Mouse (Mus musculus): ENCODE results near the gene Pak3.
"Not testable (repeated sequence)": the region's sequence is repeated elsewhere in the genome, so short reads cannot be mapped to it uniquely, and the experiment has no call there.

Pak3 gene

DNA sequence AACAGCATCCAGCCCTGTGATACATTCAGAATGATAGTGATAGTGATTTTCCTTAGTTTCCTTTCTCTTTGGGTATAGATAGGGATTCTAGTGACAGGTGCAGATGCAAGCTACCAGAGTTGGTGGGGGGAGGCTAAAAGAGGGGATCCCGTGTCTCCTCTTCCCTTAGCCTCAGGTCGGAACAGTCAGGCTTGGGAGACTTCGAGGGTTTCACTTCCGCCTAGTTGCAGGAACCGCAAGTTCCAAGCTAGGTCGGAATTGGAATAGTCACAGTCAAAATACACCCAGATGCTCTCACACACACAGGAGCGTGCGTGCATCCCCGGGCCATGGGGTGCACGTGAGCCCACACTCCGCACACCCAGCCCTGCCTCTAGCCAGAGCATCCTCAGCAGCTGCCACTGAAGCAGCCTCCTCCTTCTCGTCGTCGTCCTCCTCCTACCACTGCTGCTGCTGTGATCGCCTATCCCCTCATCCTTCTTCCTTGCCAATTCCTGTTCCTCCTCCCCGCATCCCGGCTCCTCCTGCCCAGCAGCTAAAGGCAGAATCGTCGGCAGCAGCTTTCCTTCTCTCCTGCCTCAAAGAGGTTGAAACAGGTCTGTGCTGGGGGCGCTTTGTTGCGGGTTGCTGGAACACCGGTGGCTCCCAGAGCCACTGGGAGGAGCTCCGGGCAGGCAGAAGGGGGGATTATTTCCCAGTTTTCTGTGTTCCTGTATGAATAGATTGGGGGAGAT, at the start of gene Pak3:
Gene Pak3 (plus strand): TSS at position 424 of the 734 bp plus-strand sequence.
- DNase-seq (ENCODE audit: low spot score in 2 of 2), result no peak

DNA sequence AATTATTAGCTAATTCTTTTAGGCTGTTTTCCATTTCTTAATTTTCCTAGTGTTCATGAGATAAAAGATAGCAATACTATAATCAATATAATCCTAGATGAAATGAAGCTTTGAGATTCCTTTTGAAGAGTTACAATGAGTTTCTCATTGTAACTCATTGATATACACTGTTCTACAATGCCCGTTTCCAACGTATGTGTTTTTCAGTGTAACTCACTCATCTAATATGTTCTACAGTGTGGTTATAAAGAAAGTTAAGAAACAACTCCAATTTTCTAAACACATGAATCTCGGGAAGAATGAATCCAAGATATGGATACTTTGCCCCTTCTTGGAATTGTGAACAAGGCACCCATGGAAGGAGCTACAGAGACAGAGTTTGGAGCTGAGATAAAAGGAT, 35.5 kb upstream of the Pak3 start:
- DNase-seq (ENCODE audit: low spot score in 2 of 2), result peak; percentile 100

DNA sequence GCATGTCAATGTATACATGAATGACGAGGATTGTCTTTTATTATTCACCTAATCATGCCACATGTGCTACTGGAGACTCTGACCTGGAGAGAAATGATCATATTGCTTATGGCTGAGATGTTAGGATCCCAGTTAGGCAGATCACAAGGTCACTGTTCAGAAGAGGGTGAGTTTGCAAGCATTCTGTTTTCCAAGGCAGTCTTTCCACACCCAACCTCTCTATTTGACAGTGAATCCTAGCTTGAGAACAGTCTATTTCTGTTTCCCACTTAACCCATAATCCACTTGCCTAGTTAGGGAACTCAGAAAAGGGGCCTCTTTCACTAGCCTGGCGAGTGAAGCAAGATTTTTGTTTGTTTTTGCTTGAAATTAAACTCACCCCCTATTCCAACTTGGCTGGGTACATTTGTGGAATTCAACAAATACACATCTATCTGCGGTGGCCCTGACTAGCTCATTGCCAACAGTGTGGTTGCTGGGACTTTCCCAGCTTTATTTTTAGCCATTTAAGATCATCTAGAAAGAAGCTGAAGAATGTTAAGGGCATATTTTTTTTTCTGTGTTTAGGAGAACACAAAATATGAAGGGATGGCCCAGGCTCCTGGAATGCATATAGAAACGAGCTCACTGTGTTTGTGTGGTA, 17.2 kb upstream of the Pak3 start:
- DNase-seq (ENCODE audit: low spot score in 2 of 2), result no peak

DNA sequence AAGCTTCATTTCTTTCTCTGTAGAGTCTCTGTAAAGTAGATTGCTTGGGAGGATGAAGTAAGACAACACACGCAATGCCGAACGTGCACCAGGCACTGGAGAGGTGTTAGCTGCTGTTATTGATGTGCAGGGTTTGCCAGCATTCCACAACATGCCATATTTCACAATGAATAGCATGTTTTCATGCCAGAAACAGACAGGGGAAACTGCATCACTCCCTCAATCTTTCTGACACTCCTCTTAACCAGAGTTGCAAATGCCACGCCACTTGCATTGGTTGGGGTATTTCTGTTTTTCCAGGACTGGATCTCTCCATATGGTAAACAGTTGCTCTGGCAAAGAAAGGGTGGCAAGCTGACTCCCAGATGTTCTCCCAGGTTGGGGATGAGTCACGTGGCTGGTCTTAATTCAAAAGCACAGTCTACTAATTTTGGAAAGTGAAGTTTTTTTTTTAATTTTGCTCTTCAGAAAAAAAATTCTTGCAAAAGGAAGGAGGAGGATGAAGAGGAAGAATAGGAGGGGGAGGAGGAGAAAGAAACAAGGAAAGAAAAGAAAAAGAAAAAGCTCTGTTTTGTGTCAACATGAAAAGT, 16.5 kb upstream of the Pak3 start:
- DNase-seq (ENCODE audit: low spot score in 2 of 2), result no peak

DNA sequence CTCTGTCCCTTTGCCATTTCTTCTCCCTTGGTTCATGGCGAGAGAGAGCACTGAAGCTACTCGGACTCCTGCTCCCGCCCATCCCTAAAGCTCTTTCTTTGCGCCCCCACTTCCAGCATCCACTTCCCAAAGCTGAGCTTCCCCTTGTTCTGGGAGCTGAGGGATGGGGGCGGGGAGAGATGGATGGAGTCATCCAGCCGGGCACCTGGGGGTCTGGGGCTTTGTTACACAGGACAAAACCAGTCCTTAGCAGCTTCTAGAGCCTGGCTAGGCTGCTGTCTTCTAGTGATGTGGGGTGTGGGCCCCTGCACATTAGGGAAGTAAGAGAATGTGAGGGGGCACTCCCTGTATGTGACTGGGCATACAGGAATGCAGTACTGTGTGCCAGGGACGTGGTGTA, 526 bp downstream of the Pak3 start:
- DNase-seq (ENCODE audit: low spot score in 2 of 2), result no peak

DNA sequence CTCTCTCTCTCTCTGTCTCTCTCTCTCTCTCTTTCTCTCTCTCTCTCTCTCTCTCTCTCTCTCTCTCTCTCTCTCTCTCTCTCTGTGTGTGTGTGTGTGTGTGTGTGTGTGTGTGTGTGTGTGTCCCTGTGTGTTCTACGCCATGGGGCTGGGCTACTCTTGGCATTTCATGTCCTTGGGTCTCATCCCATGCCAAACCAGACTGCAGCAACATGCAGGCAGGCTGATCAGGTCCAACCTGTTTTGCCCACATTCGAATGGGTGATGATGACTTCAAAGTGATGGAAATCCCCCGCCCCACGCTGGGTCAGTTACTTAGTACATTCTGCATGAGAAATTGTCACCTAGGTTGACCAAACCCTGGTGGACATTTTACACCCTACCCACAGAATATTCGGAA, 1.1 kb downstream of the Pak3 start:
- DNase-seq (ENCODE audit: low spot score in 2 of 2), result not testable (repeated sequence)

DNA sequence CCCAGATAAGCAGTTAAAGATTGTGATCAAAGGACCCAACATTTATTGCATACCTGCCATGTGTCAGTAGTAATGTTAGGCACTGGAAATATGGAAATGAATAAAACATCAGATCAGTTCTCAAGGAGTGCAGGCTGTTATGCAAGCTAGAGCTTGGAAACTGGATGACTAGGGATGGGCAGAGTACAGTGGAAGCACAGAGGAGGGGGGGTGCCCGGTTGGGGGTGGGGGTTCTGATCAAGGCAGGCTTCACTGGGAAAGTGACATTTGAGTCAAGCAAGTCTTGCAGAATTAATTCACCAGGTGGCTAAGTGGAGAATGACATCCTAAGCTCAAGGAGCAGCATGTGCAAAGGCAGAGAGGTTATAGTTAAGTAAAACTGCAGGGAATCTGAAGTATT, 1.8 kb downstream of the Pak3 start:
- DNase-seq (ENCODE audit: low spot score in 2 of 2), result no peak

DNA sequence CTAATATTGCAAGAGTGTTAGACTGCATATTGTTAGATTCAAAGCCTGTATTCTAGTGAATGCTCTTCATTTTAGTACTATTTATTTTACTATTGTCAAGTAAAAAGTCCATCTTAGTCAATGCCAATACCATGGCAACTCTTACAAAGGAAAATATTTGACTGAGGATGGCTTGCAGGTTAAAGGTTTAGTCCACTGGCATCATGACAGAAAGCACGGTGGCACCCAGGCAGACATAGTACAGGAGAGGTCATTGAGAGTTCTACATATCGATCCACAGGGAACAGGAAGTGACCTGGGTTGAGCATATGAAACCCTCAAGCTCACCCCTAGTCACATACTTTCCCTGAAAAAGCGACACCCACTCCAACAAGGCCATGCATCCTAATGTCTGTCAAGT, 13.9 kb downstream of the Pak3 start:
- DNase-seq (ENCODE audit: low spot score in 2 of 2), result no peak

DNA sequence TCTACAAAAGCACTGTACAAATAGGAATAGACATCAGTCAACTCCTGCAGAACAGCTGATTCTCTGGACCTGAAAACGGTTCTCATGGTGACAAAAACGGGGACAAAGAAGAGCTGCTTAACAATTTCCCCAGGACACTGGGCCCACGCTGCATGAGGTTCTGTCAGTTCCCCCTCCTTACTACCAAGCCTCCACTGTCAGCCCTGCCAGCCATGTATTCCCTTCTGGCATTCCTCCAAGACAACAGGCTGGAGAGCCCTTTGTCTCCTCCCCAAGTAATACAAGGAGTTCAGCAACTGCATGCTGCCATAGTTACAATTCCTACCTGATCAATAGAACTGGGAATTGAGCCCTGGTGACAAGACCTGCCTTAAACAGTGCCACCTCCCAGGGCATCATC, 15.2 kb downstream of the Pak3 start:
- DNase-seq (ENCODE audit: low spot score in 2 of 2), result no peak

DNA sequence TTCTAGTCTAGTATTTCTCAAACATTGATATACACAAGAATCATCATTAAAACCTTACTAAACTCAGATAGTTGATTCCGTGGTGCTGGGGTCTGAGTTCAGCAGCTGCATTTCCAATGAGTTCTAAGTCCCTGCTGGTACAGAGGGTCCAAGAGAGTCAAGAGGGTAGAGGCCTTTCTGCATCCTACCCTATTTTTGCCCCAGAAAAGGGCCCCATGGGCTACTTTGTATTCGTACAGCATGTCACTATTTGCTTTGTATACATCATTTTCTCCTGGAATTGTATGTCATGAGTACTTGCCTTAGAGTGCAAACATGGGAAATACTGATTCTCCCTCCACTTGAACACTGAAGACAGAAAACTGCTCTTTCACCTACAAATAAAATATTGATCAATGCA, 24.4 kb downstream of the Pak3 start:
- DNase-seq (ENCODE audit: low spot score in 2 of 2), result no peak

DNA sequence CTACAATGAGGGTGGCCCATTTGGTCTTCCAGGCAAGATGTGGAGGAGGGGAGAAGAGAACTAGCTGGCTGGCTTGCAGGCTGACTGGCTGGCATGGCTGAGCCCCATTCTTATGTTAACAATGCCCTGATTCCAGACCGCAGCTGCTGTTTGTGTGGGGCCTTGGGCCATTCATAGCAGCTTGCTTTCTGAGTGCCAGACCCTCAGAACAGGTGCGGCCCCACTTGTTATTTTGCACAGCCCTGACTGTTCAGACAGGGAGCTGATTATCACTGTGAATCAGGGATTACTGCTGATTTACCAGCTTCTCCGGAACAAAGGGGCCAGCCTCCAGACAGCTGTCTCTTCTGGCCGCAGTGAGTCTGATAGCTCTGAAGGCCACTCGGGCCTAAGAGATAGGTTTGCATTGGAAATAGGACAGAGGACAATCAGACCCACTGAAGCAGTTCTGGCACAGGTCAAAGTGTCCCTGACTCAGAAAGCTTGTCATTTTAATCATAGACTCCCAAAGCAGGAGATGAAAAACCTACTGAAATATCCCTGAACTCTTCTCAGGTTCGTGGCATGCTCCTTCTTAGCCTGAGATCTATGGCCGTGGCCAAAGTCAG, 24.9 kb downstream of the Pak3 start:
- DNase-seq (ENCODE audit: low spot score in 2 of 2), result no peak

DNA sequence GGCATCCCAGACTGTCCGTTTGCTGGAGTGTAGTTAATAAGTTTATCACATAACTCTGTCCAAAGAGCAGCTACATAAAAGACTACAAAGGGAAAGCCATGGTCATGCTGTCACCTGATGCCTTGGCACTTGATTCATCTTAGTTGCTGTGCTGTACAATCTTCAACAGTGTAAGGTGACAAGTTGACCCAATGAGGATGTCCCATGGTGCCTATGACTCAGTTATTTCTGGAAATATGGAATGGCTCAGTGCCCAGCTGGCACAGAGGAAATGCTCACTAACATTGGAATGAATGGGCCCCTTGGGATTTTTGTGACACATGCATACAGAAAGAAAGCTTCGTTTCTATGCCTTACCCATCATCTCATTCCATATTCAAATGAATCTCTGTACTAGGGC, 55.3 kb downstream of the Pak3 start:
- DNase-seq (ENCODE audit: low spot score in 2 of 2), result no peak

DNA sequence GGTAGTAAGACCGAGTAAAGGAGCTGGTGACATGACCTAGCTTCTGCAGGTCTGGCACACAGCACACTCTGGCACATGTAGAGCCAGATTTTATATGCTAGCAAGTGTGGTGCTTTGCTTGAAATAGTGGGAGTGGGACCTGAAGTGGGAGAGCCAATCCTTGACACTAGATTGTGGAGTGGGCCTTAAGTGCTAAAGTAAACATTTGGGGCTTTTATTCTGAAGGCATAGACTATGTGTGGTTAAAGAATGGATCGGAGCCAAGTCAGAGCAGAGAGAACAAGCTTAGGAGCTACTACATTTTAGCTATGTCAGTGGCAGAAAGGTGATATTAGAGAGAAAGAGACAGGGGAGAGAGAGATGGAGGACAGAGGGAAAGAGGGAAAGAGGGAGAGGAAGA, 61.5 kb downstream of the Pak3 start:
- DNase-seq (ENCODE audit: low spot score in 2 of 2), result no peak

DNA sequence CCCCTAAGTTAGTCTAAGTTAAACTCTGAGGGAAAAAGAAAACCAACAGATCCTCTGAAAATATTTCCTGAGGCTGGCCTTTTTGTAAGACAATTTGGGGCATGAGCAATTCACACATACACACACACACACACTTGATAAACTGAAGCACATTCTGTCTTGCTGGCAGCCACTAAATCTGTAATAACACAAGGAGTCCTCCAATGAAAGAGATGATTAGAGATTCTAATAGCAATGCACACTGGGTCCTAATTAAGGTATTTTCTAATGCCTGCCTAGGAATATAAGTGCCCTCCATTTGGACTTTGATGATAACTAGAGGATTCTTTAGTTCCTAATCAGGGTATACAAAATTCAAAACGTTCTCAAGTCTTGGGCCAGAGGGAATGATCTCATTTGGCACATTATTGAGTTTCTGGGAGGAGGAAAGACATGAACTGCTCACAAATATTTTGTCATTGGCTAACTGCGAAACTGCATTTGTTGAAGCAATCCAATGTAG, 62.1 kb downstream of the Pak3 start:
- DNase-seq (ENCODE audit: low spot score in 2 of 2), result no peak

DNA sequence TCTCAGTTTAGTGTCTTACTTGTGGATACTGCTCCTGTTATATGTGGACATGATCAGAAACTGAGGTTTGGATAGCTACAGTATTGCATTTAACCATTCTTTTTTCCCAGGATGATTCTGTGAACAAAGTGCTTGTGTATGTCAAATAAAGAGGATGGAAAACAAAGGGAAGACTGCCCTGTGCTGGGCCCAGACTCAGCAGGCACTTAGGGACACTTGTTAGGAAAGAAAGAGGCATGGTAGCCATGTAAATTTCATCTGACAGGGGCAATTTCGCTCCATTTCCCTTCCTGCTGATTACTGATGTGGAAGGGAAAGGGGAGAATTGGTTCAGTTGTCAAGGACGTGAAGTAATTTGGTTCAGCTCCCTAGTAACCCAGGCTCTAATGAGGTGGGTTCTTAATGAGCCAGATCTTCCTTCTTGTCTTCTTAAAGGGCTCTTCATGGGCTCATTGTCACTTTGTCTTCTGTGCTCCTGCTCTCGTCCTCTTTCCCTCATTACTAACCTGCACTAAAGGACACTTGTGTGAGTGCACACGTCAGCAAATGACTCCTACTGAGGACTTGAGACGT, 88.6 kb downstream of the Pak3 start:
- DNase-seq (ENCODE audit: low spot score in 2 of 2), result no peak

DNA sequence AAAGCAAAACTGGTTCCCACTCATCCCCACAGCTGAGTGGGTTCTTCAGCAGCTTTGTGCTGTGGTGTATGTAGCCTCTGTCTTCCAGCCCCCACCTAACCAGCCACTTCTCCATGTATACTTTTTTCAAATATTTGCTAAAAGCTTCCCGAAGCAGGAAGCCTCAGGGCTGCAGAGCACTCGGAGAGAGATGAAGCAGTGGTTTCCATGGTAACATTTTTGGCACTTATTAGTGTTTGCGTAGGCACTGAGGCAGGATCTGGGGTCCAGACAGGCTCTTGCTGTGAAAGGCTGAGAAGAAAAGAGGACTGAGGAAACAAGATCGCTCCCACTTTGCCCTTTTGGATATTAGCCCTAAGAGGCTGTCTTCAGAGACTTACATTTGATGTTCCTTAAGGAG, 100.3 kb downstream of the Pak3 start:
- no peak for DNase-seq (ENCODE audit: low spot score in 2 of 2)

DNA sequence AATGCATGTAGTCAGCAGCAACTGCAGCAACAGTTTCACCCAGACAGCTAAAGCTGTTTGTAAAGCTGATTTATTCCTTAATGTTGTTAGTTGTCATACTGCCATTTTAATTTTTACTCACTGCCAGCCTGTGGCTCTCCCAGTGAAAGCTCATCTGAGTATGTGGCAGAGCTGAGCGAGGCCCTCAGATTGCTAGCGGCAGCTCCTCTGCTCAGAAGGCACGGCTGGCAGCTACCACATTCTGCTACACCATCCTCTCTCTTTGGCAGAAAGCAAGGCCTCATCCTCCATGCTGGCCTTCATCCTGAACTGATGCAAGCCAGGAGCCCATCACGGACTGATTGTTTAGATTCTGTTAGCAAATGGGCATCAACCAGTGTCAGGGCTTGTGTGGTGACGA, 109.4 kb downstream of the Pak3 start:
- DNase-seq (ENCODE audit: low spot score in 2 of 2), result no peak

DNA sequence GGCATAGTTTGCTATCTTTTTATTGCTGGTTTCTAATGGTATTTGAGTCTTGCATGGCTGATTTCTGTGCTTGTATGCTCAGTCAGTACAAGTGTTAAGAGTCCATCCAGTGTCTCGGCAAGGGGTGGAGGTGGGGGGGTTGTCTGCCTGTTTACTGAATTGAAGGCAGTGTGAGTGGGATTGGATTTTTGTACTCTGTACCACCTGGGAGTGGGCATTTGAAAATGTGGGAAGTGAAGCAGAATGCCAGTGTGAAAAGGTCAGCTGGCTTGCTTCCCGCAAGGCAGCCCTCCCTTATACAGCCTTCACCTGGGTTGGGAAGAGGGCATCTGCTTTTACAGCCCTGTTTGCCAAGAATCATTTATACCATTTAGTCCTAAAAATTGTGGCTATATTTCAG, 125.5 kb downstream of the Pak3 start:
- DNase-seq (ENCODE audit: low spot score in 2 of 2), result no peak

DNA sequence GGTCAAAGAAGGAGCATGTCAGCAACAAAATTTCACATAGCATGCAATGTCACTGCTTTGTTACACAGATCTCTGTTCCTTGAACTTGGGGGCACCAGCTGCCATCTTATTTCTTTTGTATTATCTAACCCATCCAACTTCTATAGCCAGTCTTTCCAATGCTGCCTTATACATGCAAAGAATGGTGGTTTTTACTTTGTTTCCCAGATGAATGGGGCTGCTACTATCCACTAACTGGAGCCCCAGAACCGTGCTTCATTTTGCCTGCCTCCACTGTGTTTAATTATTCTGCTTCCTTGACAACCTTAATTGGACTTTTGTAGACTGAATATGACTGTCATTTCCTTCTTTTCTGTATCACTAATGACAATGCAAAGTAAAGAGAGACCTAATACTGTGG, 126.4 kb downstream of the Pak3 start:
- DNase-seq (ENCODE audit: low spot score in 2 of 2), result no peak

DNA sequence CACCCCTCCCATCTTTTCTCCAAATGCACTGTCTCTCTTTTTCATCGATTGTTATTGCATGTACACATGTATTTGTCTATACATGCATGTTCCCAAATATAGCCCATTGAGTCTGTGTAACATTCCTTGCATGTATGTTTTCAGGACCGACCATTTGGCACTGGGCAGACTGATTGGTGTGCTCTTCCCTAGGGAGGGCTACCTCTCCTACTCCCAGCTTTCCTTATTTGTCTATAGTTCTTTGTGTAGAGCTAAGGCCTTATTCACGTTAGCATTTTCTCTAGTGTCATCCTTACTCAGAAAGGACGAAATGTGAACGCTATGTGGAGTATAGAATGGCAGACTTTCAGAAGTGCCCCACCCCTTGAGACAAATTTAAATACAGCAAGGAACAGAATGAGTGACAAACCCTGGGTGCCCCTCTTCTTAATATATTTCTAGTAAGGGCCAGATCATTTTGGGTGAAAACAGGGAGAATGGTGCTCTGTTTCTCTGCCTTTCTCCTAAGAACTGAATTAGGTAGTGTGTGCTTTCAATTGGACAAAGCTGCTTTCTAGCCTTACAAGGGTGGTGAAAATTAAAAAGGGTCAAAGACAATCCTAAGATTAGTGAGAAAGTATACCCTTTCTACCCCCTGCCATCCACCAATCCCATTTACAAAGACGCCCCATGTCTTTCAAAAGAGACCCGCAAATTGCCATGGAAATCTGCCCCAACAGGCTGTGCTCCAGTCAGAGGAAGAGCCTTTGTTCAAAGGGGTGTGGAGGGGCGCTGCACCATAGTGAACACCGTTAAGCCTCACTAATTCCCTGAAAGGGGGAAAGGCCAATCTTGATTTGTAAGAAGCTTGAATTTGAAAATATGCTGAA, 136.2 kb downstream of the Pak3 start:
- no peak for DNase-seq (ENCODE audit: low spot score in 2 of 2)

DNA sequence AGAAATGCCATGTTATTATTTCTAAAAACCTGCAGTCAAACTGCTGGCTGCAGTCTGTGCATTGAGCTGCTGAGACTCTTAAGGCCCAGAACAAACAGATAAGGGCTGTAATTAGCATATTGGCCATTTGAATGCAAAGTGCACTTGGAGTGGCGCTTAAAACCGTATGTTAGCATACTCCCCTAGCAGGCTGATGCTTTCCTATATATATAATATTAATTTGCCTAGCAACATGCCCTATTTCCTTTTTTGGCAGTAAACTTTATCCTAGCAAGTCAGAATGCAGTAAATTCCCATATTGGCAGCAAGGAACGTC, 136.7 kb downstream of the Pak3 start:
- DNase-seq (ENCODE audit: low spot score in 2 of 2), result no peak

Measured in heart, adult 9 months (tissue).